ENCODE assay signal across 12 mouse cellular contexts in the genomic region with DNA sequence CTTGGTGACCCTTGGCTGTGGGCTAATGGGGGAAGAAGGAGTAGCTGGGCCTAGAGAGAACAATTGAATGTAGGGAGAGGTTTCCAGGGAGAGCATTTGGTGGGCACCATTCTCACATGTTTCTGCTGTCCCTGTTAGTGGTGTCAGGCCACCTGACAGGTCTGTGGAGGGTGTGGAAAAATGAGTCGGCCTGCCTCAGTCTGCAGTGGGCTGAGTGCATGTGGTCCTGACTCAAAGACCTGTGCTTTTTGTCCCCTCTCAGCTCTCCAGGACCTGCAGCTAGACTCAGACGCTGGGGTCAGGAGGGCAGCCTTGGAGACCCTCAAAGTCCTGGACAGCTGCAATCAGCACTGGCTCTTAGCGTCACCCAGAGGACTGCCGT. TPM values are rescaled to one million over a fixed set of nuclear protein-coding genes. Genes with fewer than 3 reads are reported as not detected.
DNase-seq lines count a peak whose midpoint lies in the region; ATAC-seq and TF ChIP-seq lines count a peak whose summit lies in the region.
"Had no signal": no experiment of that assay in that cellular context is flagged by ENCODE, and none has a peak within 500 bp of the region (broad histone marks: within the 10 kb centered on the region; RNA-seq: fewer than 3 reads in every experiment).

No protein-coding gene starts in this region.

- ATAC-seq in limb, embryonic 12.5 days (ENCODE audit: insufficient number of reproducible peaks, insufficient read depth, low FRiP score, low TSS enrichment, low read depth) = 0 out of 2 replicates have a peak, but pooled peaks have one; percentile 3
- ATAC-seq in forebrain, embryonic 15.5 days (replicated peaks) = peak; percentile 4; the same call in 1 of the 2 replicates
- ATAC-seq in hindbrain, embryonic 15.5 days (ENCODE audit: low FRiP score, low read depth) = peak; percentile 5; the same call in 1 of the 2 replicates
- peak; percentile 2; the same call in 1 of the 2 replicates for ATAC-seq in midbrain, embryonic 15.5 days (replicated peaks)

- WGBS in limb, embryonic 12.5 days = 80% methylated on average over 4 of the region's 4 CpGs
- WGBS in limb, embryonic 10.5 days = 78% methylated on average over 4 of the region's 4 CpGs
- WGBS in forebrain, embryonic 15.5 days = 82% methylated on average over 4 of the region's 4 CpGs
- 73% methylated on average over 4 of the region's 4 CpGs for WGBS in hindbrain, embryonic 15.5 days
- WGBS in midbrain, embryonic 15.5 days = 85% methylated on average over 4 of the region's 4 CpGs

- peaks cover 56% of the 10 kb centered on the region for H3K36me3 ChIP-seq in limb, embryonic 12.5 days
- peaks cover 53% of the 10 kb centered on the region for H3K36me3 ChIP-seq in limb, embryonic 10.5 days
- peaks cover 45% of the 10 kb centered on the region for H3K36me3 ChIP-seq in forebrain, embryonic 15.5 days
- H3K36me3 ChIP-seq in hindbrain, embryonic 15.5 days = peaks cover 32% of the 10 kb centered on the region
- peaks cover 36% of the 10 kb centered on the region for H3K36me3 ChIP-seq in midbrain, embryonic 15.5 days (replicated peaks)

- H3K27ac ChIP-seq in limb, embryonic 12.5 days = no peak overlapping the region
- H3K27ac ChIP-seq in limb, embryonic 10.5 days = no peak overlapping the region
- H3K27ac ChIP-seq in forebrain, embryonic 15.5 days (replicated peaks) = no peak overlapping the region
- no peak overlapping the region for H3K27ac ChIP-seq in hindbrain, embryonic 15.5 days (replicated peaks)
- H3K27ac ChIP-seq in midbrain, embryonic 15.5 days = no peak overlapping the region
- H3K27ac ChIP-seq in left cerebral cortex, adult 2 months = no peak overlapping the region
- H3K27ac ChIP-seq: heart, adult 2 months had no signal

- H3K4me2 ChIP-seq in limb, embryonic 12.5 days = no peak overlapping the region
- H3K4me2 ChIP-seq in forebrain, embryonic 15.5 days (replicated peaks) = no peak overlapping the region
- no peak overlapping the region for H3K4me2 ChIP-seq in hindbrain, embryonic 15.5 days
- no peak overlapping the region for H3K4me2 ChIP-seq in midbrain, embryonic 15.5 days

- 0 out of 2 replicates have a peak, but pooled peaks cover 2% of the 10 kb centered on the region for H3K4me1 ChIP-seq in limb, embryonic 12.5 days (replicated peaks)
- H3K4me1 ChIP-seq in limb, embryonic 10.5 days = no peaks in the 10 kb centered on the region
- no peaks in the 10 kb centered on the region for H3K4me1 ChIP-seq in forebrain, embryonic 15.5 days
- no peaks in the 10 kb centered on the region for H3K4me1 ChIP-seq in hindbrain, embryonic 15.5 days (replicated peaks)
- no peaks in the 10 kb centered on the region for H3K4me1 ChIP-seq in midbrain, embryonic 15.5 days

- H3K27me3 ChIP-seq in limb, embryonic 12.5 days = no peaks in the 10 kb centered on the region
- no peaks in the 10 kb centered on the region for H3K27me3 ChIP-seq in limb, embryonic 10.5 days (ENCODE audit: low read depth, poor library complexity, severe bottlenecking)
- H3K27me3 ChIP-seq in forebrain, embryonic 15.5 days = no peaks in the 10 kb centered on the region
- H3K27me3 ChIP-seq in hindbrain, embryonic 15.5 days = no peaks in the 10 kb centered on the region
- H3K27me3 ChIP-seq in midbrain, embryonic 15.5 days (replicated peaks) = no peaks in the 10 kb centered on the region

- DNase-seq in limb, embryonic 10.5 days (ENCODE audit: low spot score) = no peak
- DNase-seq in frontal cortex, adult 2 months (ENCODE audit: extremely low spot score in 1 of 2, low spot score in 1 of 2) = no peak
- no peak for DNase-seq in left cerebral cortex, adult 2 months (ENCODE audit: extremely low spot score in 1 of 2, low spot score in 2 of 2)

- intact Hi-C loops in left cerebral cortex, adult 2 months (cut with DNase I) = no loop called here

- TF ChIP-seq CTCF in left cerebral cortex, adult 2 months (IDR thresholded peaks at IDR 0.05) = no peak

- peaks cover 63% of the 10 kb centered on the region for H3K9me3 ChIP-seq in limb, embryonic 12.5 days
- peaks cover 63% of the 10 kb centered on the region for H3K9me3 ChIP-seq in limb, embryonic 10.5 days (replicated peaks)
- peaks cover 23% of the 10 kb centered on the region for H3K9me3 ChIP-seq in forebrain, embryonic 15.5 days
- peaks cover 21% of the 10 kb centered on the region for H3K9me3 ChIP-seq in hindbrain, embryonic 15.5 days
- peaks cover 15% of the 10 kb centered on the region for H3K9me3 ChIP-seq in midbrain, embryonic 15.5 days

- H3K4me3 ChIP-seq in limb, embryonic 12.5 days (replicated peaks) = no peak overlapping the region
- H3K4me3 ChIP-seq in limb, embryonic 10.5 days = no peak overlapping the region
- H3K4me3 ChIP-seq in forebrain, embryonic 15.5 days = no peak overlapping the region
- H3K4me3 ChIP-seq in hindbrain, embryonic 15.5 days = no peak overlapping the region
- no peak overlapping the region for H3K4me3 ChIP-seq in midbrain, embryonic 15.5 days
- H3K4me3 ChIP-seq in left cerebral cortex, adult 2 months = no peak overlapping the region
- H3K4me3 ChIP-seq: erythroblast, embryonic 14.5 days; heart, adult 2 months had no signal

- H3K9ac ChIP-seq in limb, embryonic 12.5 days (replicated peaks) = no peak overlapping the region
- no peak overlapping the region for H3K9ac ChIP-seq in forebrain, embryonic 15.5 days (replicated peaks)
- H3K9ac ChIP-seq in hindbrain, embryonic 15.5 days = no peak overlapping the region
- no peak overlapping the region for H3K9ac ChIP-seq in midbrain, embryonic 15.5 days

RNA-seq across cellular contexts. Expression of a gene that starts 17.8 kb away (rescaled TPM):
- polyA plus RNA-seq in limb, embryonic 12.5 days (2016; fragmentation: Nextera tagmentation; extraction: Ambion mirVana) = 236 and 243 TPM in 2 replicates
- 206 and 245 TPM in 2 replicates for polyA plus RNA-seq in limb, embryonic 10.5 days (2016; fragmentation: Nextera tagmentation; extraction: Ambion mirVana)
- polyA plus RNA-seq in forebrain, embryonic 15.5 days (2015; fragmentation: Nextera tagmentation; extraction: Ambion mirVana) = 115 and 118 TPM in 2 replicates
- polyA plus RNA-seq in hindbrain, embryonic 15.5 days (2015; fragmentation: Nextera tagmentation; extraction: Ambion mirVana) = 77.9 and 81.6 TPM in 2 replicates
- polyA plus RNA-seq in midbrain, embryonic 15.5 days (2015; fragmentation: Nextera tagmentation; extraction: Ambion mirVana) = 85.4 and 86.4 TPM in 2 replicates
- polyA plus RNA-seq in frontal cortex, adult 2 months (2012; rRNA removed) = 56.1 and 61.2 TPM in 2 replicates
- 10 to 100 TPM; 45.8 to 47.2 TPM for total RNA-seq in left cerebral cortex, adult 2 months (2021)

RNA-seq across cellular contexts. Expression of a gene that starts 17.8 kb away (rescaled TPM):
- polyA plus RNA-seq in limb, embryonic 12.5 days (2016; fragmentation: Nextera tagmentation; extraction: Ambion mirVana) = not detected in 2 replicates
- polyA plus RNA-seq in limb, embryonic 10.5 days (2016; fragmentation: Nextera tagmentation; extraction: Ambion mirVana) = not detected in 2 replicates
- 0.06 and 0.11 TPM in 2 replicates for polyA plus RNA-seq in forebrain, embryonic 15.5 days (2015; fragmentation: Nextera tagmentation; extraction: Ambion mirVana)
- 0.06 and 0.08 TPM in 2 replicates for polyA plus RNA-seq in hindbrain, embryonic 15.5 days (2015; fragmentation: Nextera tagmentation; extraction: Ambion mirVana)
- 0.09 and 0.10 TPM in 2 replicates for polyA plus RNA-seq in midbrain, embryonic 15.5 days (2015; fragmentation: Nextera tagmentation; extraction: Ambion mirVana)
- polyA plus RNA-seq in frontal cortex, adult 2 months (2012; rRNA removed) = 0.02 TPM in 2 replicates
- under 1 TPM; 0.23 to 0.26 TPM for total RNA-seq in left cerebral cortex, adult 2 months (2021)
- total RNA-seq: adrenal gland, postnatal 10 days; heart, adult 2 months; MEL had no signal
- polyA plus RNA-seq: erythroblast, embryonic 14.5 days; heart, adult 2 months; limb, embryonic 14.5 days had no signal

RNA-seq across cellular contexts. Expression of a gene that starts 32.8 kb away (rescaled TPM):
- 1.5 and 2.0 TPM in 2 replicates for polyA plus RNA-seq in limb, embryonic 12.5 days (2016; fragmentation: Nextera tagmentation; extraction: Ambion mirVana)
- 1.2 and 1.3 TPM in 2 replicates for polyA plus RNA-seq in limb, embryonic 10.5 days (2016; fragmentation: Nextera tagmentation; extraction: Ambion mirVana)
- polyA plus RNA-seq in forebrain, embryonic 15.5 days (2015; fragmentation: Nextera tagmentation; extraction: Ambion mirVana) = 0.73 and 0.88 TPM in 2 replicates
- 0.57 and 0.76 TPM in 2 replicates for polyA plus RNA-seq in hindbrain, embryonic 15.5 days (2015; fragmentation: Nextera tagmentation; extraction: Ambion mirVana)
- 0.50 and 0.86 TPM in 2 replicates for polyA plus RNA-seq in midbrain, embryonic 15.5 days (2015; fragmentation: Nextera tagmentation; extraction: Ambion mirVana)
- 0.02 and 0.19 TPM in 2 replicates for polyA plus RNA-seq in frontal cortex, adult 2 months (2012; rRNA removed)
- total RNA-seq in left cerebral cortex, adult 2 months (2021) = under 1 TPM in 1 of 2 experiments, not detected in 1; 0.19 TPM
- polyA plus RNA-seq: erythroblast, embryonic 14.5 days had no signal

RNA-seq across cellular contexts. Expression of a gene that starts 47.9 kb away (rescaled TPM):
- not detected in 2 replicates for polyA plus RNA-seq in limb, embryonic 12.5 days (2016; fragmentation: Nextera tagmentation; extraction: Ambion mirVana)
- 0.13 TPM in 1 of 2 replicates, not detected in the other for polyA plus RNA-seq in limb, embryonic 10.5 days (2016; fragmentation: Nextera tagmentation; extraction: Ambion mirVana)
- not detected in 2 replicates for polyA plus RNA-seq in forebrain, embryonic 15.5 days (2015; fragmentation: Nextera tagmentation; extraction: Ambion mirVana)
- polyA plus RNA-seq in hindbrain, embryonic 15.5 days (2015; fragmentation: Nextera tagmentation; extraction: Ambion mirVana) = not detected in 2 replicates
- polyA plus RNA-seq in midbrain, embryonic 15.5 days (2015; fragmentation: Nextera tagmentation; extraction: Ambion mirVana) = not detected in 2 replicates
- polyA plus RNA-seq in frontal cortex, adult 2 months (2012; rRNA removed) = 0.06 TPM in 2 replicates
- total RNA-seq in left cerebral cortex, adult 2 months (2021) = under 1 TPM in 1 of 2 experiments, not detected in 1; 0.32 TPM
- total RNA-seq: heart, adult 2 months; MEL had no signal
- polyA plus RNA-seq: erythroblast, embryonic 14.5 days; heart, adult 2 months had no signal

RNA-seq across cellular contexts. Expression of a gene that starts 54.1 kb away (rescaled TPM):
- polyA plus RNA-seq in limb, embryonic 12.5 days (2016; fragmentation: Nextera tagmentation; extraction: Ambion mirVana) = 12.2 and 13.3 TPM in 2 replicates
- 8.9 and 10.4 TPM in 2 replicates for polyA plus RNA-seq in limb, embryonic 10.5 days (2016; fragmentation: Nextera tagmentation; extraction: Ambion mirVana)
- 13.7 TPM in 2 replicates for polyA plus RNA-seq in forebrain, embryonic 15.5 days (2015; fragmentation: Nextera tagmentation; extraction: Ambion mirVana)
- polyA plus RNA-seq in hindbrain, embryonic 15.5 days (2015; fragmentation: Nextera tagmentation; extraction: Ambion mirVana) = 13.2 and 13.5 TPM in 2 replicates
- 13.2 and 13.5 TPM in 2 replicates for polyA plus RNA-seq in midbrain, embryonic 15.5 days (2015; fragmentation: Nextera tagmentation; extraction: Ambion mirVana)
- polyA plus RNA-seq in frontal cortex, adult 2 months (2012; rRNA removed) = 1.9 and 2.6 TPM in 2 replicates
- 1 to 10 TPM; 1.8 to 1.9 TPM for total RNA-seq in left cerebral cortex, adult 2 months (2021)
- total RNA-seq: MEL had no signal
